Mouse (Mus musculus): ENCODE data around the gene Tpp1.

DNA sequence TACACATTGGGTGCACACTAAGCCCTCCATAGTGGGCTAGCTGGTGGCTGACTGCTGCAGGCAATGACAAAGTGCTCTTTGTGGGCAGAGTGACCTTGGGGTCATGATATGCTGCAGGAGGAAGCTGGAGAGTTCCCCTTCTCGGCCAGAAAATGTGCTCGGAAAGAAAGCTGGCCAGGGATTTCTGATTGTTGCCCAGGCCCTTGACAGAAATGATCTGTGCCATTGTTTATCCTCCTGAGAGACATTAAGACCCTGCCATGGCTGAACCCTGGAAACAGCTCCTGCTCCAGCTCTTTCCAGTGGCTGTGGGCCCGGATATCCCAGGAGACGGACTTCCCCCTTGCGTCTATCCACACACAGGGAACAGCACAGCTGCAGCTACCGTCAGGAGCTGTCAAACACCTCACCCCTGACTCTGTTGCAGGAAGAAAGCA, 15.7 kb upstream of the Tpp1 start:
- TF ChIP-seq CTCF (IDR thresholded peaks at IDR 0.05; ENCODE audit: control insufficient read depth, insufficient read depth, insufficient read length) (no peak), MYOD1 (IDR thresholded peaks at IDR 0.05; ENCODE audit: control insufficient read depth, insufficient read length, low read depth) (no peak)

All from C2C12 (cell line).